Mouse (Mus musculus): ENCODE data around the gene Xpot. TPM values are rescaled to one million over a fixed set of nuclear protein-coding genes. Genes with fewer than 3 reads are reported as not detected.

Gene Xpot
- polyA plus RNA-seq, 1 experiment from 2014 or later: 42.8 TPM

DNA sequence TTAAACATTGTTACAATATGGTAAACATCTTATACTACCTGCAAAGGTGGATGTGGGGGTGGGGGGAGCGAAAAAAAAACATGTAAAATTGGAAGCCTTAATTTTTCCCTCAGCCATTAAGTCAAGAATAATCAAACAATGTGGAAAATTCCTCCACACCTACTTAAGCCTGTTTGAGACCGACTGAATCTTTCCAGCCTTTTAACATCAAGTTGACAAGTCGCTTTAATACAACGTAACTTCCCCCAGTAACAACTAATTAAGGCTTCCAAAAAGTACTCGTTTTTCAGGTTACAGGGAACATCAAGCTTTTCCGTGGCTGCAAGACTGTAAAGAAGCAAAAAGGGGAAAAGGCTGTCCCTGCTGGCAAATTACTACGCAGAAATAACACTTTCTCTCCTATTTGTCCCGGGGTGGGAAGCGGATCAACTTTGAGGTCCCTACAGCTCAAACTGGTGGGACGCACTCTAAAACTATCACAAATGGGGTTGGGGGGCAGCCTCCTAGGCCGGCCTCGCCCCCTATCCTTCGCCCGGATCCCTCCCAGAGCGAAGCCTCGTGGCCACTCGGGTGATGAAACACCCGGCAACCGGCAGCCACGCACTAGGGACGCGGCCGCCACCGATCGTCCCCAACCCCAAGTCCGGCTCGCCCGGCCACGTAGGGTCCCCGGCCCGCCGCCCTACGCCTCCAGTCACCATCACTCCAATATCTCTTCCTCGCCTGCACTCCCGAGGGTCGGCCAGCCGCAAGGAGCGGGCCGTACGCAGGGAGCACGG lies 536 bp downstream of the Xpot start:
- no peak; the same call in 1 of the 2 replicates for ATAC-seq (ENCODE audit: low read depth)
- Histone ChIP-seq H3K27me3 (ENCODE audit: control insufficient read depth, insufficient read depth, low read depth, low read length) (no peaks in the 10 kb centered on the region), H3K4me2 (ENCODE audit: low read depth, low read length) (peak overlapping the region; percentile 59), H3K4me1 (replicated peaks; ENCODE audit: control insufficient read depth, insufficient read depth, low read length) (peaks cover 11% of the 10 kb centered on the region), H3K9me3 (ENCODE audit: control insufficient read depth, low read length) (no peaks in the 10 kb centered on the region), H3K36me3 (ENCODE audit: control insufficient read depth, insufficient read depth, low read length) (0 out of 2 replicates have a peak, but pooled peaks cover 3% of the 10 kb centered on the region), H3K27ac (ENCODE audit: low read length) (peak overlapping the region; percentile 89), H3K9ac (ENCODE audit: low read length) (peak overlapping the region; percentile 79), H3K4me3 (ENCODE audit: low read length) (peak overlapping the region; percentile 63)
- WGBS: under 1% methylated on average over 41 of the region's 41 CpGs

DNA sequence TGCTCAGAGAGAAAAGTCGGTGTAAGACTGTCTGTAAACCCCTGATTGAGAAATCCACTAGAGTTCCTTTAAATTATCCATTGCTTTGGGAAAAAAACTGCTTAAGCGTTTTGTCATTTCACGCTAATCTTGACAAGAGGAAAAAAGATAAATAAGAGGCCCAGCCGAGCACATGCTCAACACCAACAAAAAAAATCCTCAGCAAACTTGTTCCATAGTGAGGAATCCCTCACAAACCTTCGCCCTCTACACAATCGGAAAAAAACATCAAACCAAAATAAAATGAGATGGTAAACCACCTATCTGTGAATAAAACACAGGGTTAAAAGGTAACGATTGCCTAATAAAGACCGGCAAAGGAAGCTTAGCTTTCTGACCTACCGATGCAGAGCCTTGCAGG lies 1.1 kb downstream of the Xpot start:
- peak overlapping the region; percentile 79 for H3K9ac ChIP-seq (ENCODE audit: low read length)
- H3K27me3 ChIP-seq (ENCODE audit: control insufficient read depth, insufficient read depth, low read depth, low read length): no peaks in the 10 kb centered on the region
- no peak overlapping the region for H3K27ac ChIP-seq (ENCODE audit: low read length)
- ATAC-seq (ENCODE audit: low read depth): no peak
- peaks cover 11% of the 10 kb centered on the region for H3K4me1 ChIP-seq (replicated peaks; ENCODE audit: control insufficient read depth, insufficient read depth, low read length)
- H3K9me3 ChIP-seq (ENCODE audit: control insufficient read depth, low read length): no peaks in the 10 kb centered on the region
- WGBS: 3% methylated on average over 9 of the region's 9 CpGs
- 0 out of 2 replicates have a peak, but pooled peaks cover 3% of the 10 kb centered on the region for H3K36me3 ChIP-seq (ENCODE audit: control insufficient read depth, insufficient read depth, low read length)
- H3K4me2 ChIP-seq (ENCODE audit: low read depth, low read length): peak overlapping the region; percentile 59
- peak overlapping the region; percentile 63 for H3K4me3 ChIP-seq (ENCODE audit: low read length)

DNA sequence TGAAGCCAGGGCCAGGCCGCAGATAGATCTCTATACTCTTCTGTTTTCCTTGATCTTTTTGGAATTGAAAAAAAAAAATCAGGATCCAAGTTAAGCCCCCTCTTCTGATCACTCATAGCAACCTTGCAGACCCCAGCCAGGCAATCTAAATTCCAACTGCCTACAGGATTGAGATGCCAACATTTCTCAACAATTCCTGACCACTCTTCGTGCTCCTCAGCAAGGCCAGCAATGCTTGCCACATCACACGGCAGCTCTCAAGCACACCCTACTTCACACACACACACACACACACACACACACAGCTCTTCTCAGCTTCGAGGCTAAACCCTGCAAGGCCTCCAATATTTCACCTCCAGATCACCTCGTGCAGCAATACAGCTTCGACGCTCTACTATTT lies 2.5 kb downstream of the Xpot start:
- ATAC-seq (ENCODE audit: low read depth): no peak
- Histone ChIP-seq H3K4me3 (ENCODE audit: low read length) (no peak overlapping the region), H3K9ac (ENCODE audit: low read length) (no peak overlapping the region), H3K4me1 (replicated peaks; ENCODE audit: control insufficient read depth, insufficient read depth, low read length) (peaks cover 11% of the 10 kb centered on the region), H3K27ac (ENCODE audit: low read length) (no peak overlapping the region), H3K27me3 (ENCODE audit: control insufficient read depth, insufficient read depth, low read depth, low read length) (no peaks in the 10 kb centered on the region), H3K9me3 (ENCODE audit: control insufficient read depth, low read length) (no peaks in the 10 kb centered on the region), H3K4me2 (ENCODE audit: low read depth, low read length) (no peak overlapping the region), H3K36me3 (ENCODE audit: control insufficient read depth, insufficient read depth, low read length) (peaks cover 7% of the 10 kb centered on the region)
- WGBS: 67% methylated on average over 7 of the region's 7 CpGs

DNA sequence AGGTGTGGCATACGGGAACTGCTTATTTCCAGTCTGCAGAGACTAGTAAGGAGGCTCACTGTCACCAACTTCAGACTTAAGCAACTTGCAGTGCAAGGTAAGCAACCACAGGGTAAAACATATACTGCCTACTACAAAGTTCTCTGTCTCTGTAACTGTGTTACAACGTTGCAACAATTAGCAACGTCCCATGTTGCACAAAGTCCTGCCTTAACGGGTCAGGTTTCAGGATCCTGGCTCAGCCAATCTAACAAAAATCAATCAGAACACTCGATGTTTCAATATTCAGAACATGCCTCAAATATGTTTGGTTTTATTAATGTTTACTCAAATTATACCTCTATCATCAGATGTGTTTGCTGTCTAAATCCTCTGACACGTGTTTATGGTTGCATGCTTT lies 3.7 kb downstream of the Xpot start:
- Histone ChIP-seq H3K36me3 (ENCODE audit: control insufficient read depth, insufficient read depth, low read length) (peaks cover 12% of the 10 kb centered on the region), H3K9ac (ENCODE audit: low read length) (no peak overlapping the region), H3K4me3 (ENCODE audit: low read length) (no peak overlapping the region), H3K9me3 (ENCODE audit: control insufficient read depth, low read length) (no peaks in the 10 kb centered on the region), H3K4me2 (ENCODE audit: low read depth, low read length) (no peak overlapping the region), H3K27ac (ENCODE audit: low read length) (no peak overlapping the region), H3K27me3 (ENCODE audit: control insufficient read depth, insufficient read depth, low read depth, low read length) (no peaks in the 10 kb centered on the region), H3K4me1 (replicated peaks; ENCODE audit: control insufficient read depth, insufficient read depth, low read length) (peaks cover 11% of the 10 kb centered on the region)
- no peak for ATAC-seq (ENCODE audit: low read depth)
- WGBS: 84% methylated on average over 6 of the region's 6 CpGs

DNA sequence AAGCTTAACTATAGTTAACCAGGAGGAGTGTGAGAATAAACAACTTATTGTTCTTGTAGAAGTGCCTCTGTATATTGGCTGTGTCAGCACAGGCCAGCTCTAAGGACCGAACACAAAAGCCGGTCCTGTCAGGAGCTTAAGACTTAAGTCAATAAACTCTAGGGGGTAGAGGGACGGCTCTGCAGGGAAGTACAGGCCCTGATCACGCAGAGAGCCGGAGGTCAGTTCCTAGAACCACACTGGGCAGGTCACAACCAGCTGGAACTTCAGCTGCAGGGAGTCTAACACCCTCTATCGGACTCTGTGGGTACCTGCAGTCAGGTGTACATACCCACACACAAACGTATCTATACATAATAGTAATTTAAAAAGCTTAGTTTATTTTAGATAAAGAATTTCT lies 10.2 kb downstream of the Xpot start:
- no peak for ATAC-seq (ENCODE audit: low read depth)
- Histone ChIP-seq H3K9ac (ENCODE audit: low read length) (no peak overlapping the region), H3K4me1 (replicated peaks; ENCODE audit: control insufficient read depth, insufficient read depth, low read length) (no peaks in the 10 kb centered on the region), H3K9me3 (ENCODE audit: control insufficient read depth, low read length) (no peaks in the 10 kb centered on the region), H3K27me3 (ENCODE audit: control insufficient read depth, insufficient read depth, low read depth, low read length) (no peaks in the 10 kb centered on the region), H3K4me2 (ENCODE audit: low read depth, low read length) (no peak overlapping the region), H3K27ac (ENCODE audit: low read length) (peak overlapping the region; percentile 34; the same call in 1 of the 2 replicates), H3K36me3 (ENCODE audit: control insufficient read depth, insufficient read depth, low read length) (peaks cover 48% of the 10 kb centered on the region), H3K4me3 (ENCODE audit: low read length) (no peak overlapping the region)
- WGBS: 48% methylated on average over 7 of the region's 7 CpGs

DNA sequence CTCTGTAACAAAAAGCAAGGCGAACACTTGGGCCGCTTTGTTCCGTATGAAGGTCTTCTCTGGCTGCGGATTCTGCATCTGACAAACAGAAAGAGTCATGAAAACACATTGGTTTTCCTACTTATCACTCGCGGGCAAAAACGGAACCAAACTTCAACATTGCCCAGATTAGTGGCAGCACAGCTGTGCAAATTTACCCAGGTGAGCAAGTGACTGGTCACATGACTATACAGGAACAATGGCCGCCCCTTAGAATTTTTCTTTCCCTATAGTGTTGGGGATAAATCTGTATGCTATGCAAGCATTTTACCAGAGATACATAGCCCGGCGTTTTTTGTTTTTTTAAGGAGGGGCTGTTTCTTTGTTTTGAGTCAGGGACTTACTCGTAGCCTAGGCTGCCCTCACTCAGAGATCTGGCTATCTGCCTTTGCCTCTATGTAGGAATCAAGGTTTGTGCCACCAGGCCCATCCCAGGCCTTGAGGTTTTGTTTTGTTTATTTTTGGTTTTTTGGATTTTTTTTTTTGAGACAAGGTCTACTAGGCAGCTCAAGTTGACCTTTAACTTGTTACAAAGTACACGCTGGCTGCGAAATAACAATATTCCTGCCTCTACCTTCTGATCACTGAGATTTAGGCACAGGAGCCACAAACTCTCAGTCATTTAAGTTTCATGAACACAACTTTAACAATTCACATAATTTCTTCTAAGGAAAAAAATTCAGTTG lies 10.8 kb downstream of the Xpot start:
- Histone ChIP-seq H3K4me1 (replicated peaks; ENCODE audit: control insufficient read depth, insufficient read depth, low read length) (no peaks in the 10 kb centered on the region), H3K9me3 (ENCODE audit: control insufficient read depth, low read length) (no peaks in the 10 kb centered on the region), H3K4me3 (ENCODE audit: low read length) (no peak overlapping the region), H3K9ac (ENCODE audit: low read length) (no peak overlapping the region), H3K36me3 (ENCODE audit: control insufficient read depth, insufficient read depth, low read length) (peaks cover 54% of the 10 kb centered on the region), H3K27me3 (ENCODE audit: control insufficient read depth, insufficient read depth, low read depth, low read length) (no peaks in the 10 kb centered on the region), H3K27ac (ENCODE audit: low read length) (peak overlapping the region; percentile 25; the same call in 1 of the 2 replicates), H3K4me2 (ENCODE audit: low read depth, low read length) (no peak overlapping the region)
- ATAC-seq (ENCODE audit: low read depth): no peak
- 85% methylated on average over 13 of the region's 13 CpGs for WGBS

DNA sequence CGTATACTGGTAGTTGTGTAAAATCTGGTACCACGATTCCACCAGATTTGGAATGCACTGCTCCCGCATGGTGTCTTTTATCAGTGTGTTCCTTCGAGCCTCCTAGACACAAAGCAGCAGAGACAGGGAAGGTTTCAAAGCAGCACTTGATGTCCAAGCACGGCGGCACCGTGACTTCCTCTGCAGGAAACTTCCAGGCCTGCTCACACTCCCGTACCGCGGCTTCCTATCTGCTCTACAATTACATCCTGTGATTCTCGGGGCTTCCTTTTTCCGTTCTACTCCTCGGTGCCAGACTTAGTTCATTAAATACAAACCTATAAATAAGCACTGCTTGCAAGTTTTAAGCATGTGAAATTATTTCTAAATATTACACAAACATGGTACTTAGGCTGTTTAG lies 12.6 kb downstream of the Xpot start:
- 76% methylated on average over 13 of the region's 13 CpGs for WGBS
- no peaks in the 10 kb centered on the region for H3K9me3 ChIP-seq (ENCODE audit: control insufficient read depth, low read length)
- H3K4me1 ChIP-seq (replicated peaks; ENCODE audit: control insufficient read depth, insufficient read depth, low read length): no peaks in the 10 kb centered on the region
- H3K4me2 ChIP-seq (ENCODE audit: low read depth, low read length): no peak overlapping the region
- no peak overlapping the region for H3K4me3 ChIP-seq (ENCODE audit: low read length)
- peak; percentile 75 for ATAC-seq (ENCODE audit: low read depth)
- no peaks in the 10 kb centered on the region for H3K27me3 ChIP-seq (ENCODE audit: control insufficient read depth, insufficient read depth, low read depth, low read length)
- H3K27ac ChIP-seq (ENCODE audit: low read length): peak overlapping the region; percentile 47
- no peak overlapping the region for H3K9ac ChIP-seq (ENCODE audit: low read length)
- H3K36me3 ChIP-seq (ENCODE audit: control insufficient read depth, insufficient read depth, low read length): peaks cover 60% of the 10 kb centered on the region

DNA sequence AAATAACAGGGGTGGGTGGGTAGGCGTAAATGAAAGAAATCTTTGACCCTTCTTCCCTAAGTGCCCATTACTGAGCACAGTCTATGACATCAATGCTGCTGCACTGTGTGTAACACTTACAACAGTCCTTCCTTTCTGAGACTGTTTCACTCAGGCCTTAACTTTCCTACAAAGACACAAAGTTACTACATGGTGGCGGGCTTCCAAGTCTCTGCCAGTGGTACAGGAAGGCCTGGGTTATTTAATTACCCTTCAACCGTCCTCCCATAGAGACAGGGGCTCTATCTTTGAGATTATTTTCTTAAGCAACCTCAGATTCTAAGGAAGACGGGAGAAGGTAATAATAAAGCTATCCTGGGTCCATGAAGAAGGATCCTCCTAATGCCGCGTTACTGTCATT lies 13.7 kb downstream of the Xpot start:
- 80% methylated on average over 6 of the region's 6 CpGs for WGBS
- Histone ChIP-seq H3K27me3 (ENCODE audit: control insufficient read depth, insufficient read depth, low read depth, low read length) (no peaks in the 10 kb centered on the region), H3K4me1 (replicated peaks; ENCODE audit: control insufficient read depth, insufficient read depth, low read length) (no peaks in the 10 kb centered on the region), H3K36me3 (ENCODE audit: control insufficient read depth, insufficient read depth, low read length) (peaks cover 63% of the 10 kb centered on the region), H3K4me2 (ENCODE audit: low read depth, low read length) (no peak overlapping the region), H3K9me3 (ENCODE audit: control insufficient read depth, low read length) (no peaks in the 10 kb centered on the region), H3K4me3 (ENCODE audit: low read length) (no peak overlapping the region), H3K27ac (ENCODE audit: low read length) (peak overlapping the region; percentile 47), H3K9ac (ENCODE audit: low read length) (no peak overlapping the region)
- no peak for ATAC-seq (ENCODE audit: low read depth)

DNA sequence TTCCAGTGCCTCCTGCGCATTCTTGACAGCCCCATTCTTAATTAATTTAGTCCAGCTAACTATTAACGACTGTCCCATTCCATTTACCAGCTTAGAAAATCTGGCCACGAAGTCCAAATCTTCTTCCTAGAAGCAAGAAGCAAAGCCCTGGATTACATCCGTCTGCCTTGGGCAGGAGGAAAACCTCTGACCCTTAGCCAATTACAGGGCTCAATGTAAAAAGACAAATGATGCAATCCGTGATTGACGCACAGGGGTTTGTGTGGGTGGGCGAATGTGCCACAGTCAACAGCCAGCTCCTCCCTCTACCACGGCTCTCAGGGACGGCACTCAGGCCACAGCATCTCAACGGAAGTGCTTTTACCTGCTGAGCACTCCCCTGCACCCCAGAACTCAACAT lies 14.5 kb downstream of the Xpot start:
- Histone ChIP-seq H3K9ac (ENCODE audit: low read length) (no peak overlapping the region), H3K36me3 (ENCODE audit: control insufficient read depth, insufficient read depth, low read length) (peaks cover 63% of the 10 kb centered on the region), H3K4me3 (ENCODE audit: low read length) (no peak overlapping the region), H3K27ac (ENCODE audit: low read length) (no peak overlapping the region), H3K4me2 (ENCODE audit: low read depth, low read length) (no peak overlapping the region), H3K4me1 (replicated peaks; ENCODE audit: control insufficient read depth, insufficient read depth, low read length) (no peaks in the 10 kb centered on the region), H3K9me3 (ENCODE audit: control insufficient read depth, low read length) (no peaks in the 10 kb centered on the region), H3K27me3 (ENCODE audit: control insufficient read depth, insufficient read depth, low read depth, low read length) (no peaks in the 10 kb centered on the region)
- 71% methylated on average over 9 of the region's 10 CpGs for WGBS
- no peak for ATAC-seq (ENCODE audit: low read depth)

Measured in lung, embryonic 16.5 days (tissue).